Mouse (Mus musculus): ENCODE measurements around the gene Htr1f. TPM values are rescaled to one million over a fixed set of nuclear protein-coding genes. Genes with fewer than 3 reads are reported as not detected.

The Htr1f gene
- polyA plus RNA-seq, 1 experiment, result not detected

- no peak overlapping the region for H3ac ChIP-seq (ENCODE audit: control insufficient read depth, insufficient read length, low read depth)
- H3K79me3 ChIP-seq (ENCODE audit: low read depth), result no peaks in the 10 kb centered on the region
- H3K27me3 ChIP-seq (ENCODE audit: control insufficient read depth, insufficient read depth, insufficient read length), result no peaks in the 10 kb centered on the region
- no peak overlapping the region for H3K4me3 ChIP-seq (ENCODE audit: insufficient read depth, poor library complexity, severe bottlenecking)
- no peaks in the 10 kb centered on the region for H3K36me3 ChIP-seq (ENCODE audit: control insufficient read depth, insufficient read depth)
- no peaks in the 10 kb centered on the region for H3K79me2 ChIP-seq (ENCODE audit: control insufficient read depth, insufficient read depth)
- TF ChIP-seq USF1 (IDR thresholded peaks at IDR 0.05; ENCODE audit: low read depth), result no peak
- TF ChIP-seq CTCF (IDR thresholded peaks at IDR 0.05; ENCODE audit: control insufficient read depth, insufficient read depth, insufficient read length), result no peak
- no peak for TF ChIP-seq FOSL1 (IDR thresholded peaks at IDR 0.05; ENCODE audit: insufficient read depth, low read length, poor library complexity, severe bottlenecking)
- no peak for TF ChIP-seq MAX (IDR thresholded peaks at IDR 0.05)
- no peak for TF ChIP-seq CEBPB (IDR thresholded peaks at IDR 0.05; ENCODE audit: low read depth)
- TF ChIP-seq MYOD1 (IDR thresholded peaks at IDR 0.05; ENCODE audit: control insufficient read depth, insufficient read length, low read depth), result no peak
- no peak for TF ChIP-seq MYOG (IDR thresholded peaks at IDR 0.05; ENCODE audit: control insufficient read depth, extremely low read depth, insufficient read length)
Measured at GRCm38 (mm10) chr16:64907112-64907511, 198.5 kb downstream of the Htr1f start.

GRCm38 (mm10) chr16:64903328-64903727, 202.3 kb downstream of the Htr1f start:
- Histone ChIP-seq H3K27me3 (ENCODE audit: control insufficient read depth, insufficient read depth, insufficient read length) (no peaks in the 10 kb centered on the region), H3K79me3 (ENCODE audit: low read depth) (no peaks in the 10 kb centered on the region), H3K79me2 (ENCODE audit: control insufficient read depth, insufficient read depth) (no peaks in the 10 kb centered on the region), H3K4me3 (ENCODE audit: insufficient read depth, poor library complexity, severe bottlenecking) (no peak overlapping the region), H3K36me3 (ENCODE audit: control insufficient read depth, insufficient read depth) (no peaks in the 10 kb centered on the region), H3ac (ENCODE audit: control insufficient read depth, insufficient read length, low read depth) (no peak overlapping the region)
- TF ChIP-seq FOSL1 (IDR thresholded peaks at IDR 0.05; ENCODE audit: insufficient read depth, low read length, poor library complexity, severe bottlenecking) (no peak), MYOG (IDR thresholded peaks at IDR 0.05; ENCODE audit: control insufficient read depth, extremely low read depth, insufficient read length) (no peak), MYOD1 (IDR thresholded peaks at IDR 0.05; ENCODE audit: control insufficient read depth, insufficient read length, low read depth) (no peak), CEBPB (IDR thresholded peaks at IDR 0.05; ENCODE audit: low read depth) (no peak), MAX (IDR thresholded peaks at IDR 0.05) (no peak), CTCF (IDR thresholded peaks at IDR 0.05; ENCODE audit: control insufficient read depth, insufficient read depth, insufficient read length) (no peak), USF1 (IDR thresholded peaks at IDR 0.05; ENCODE audit: low read depth) (no peak)

- Histone ChIP-seq H3K79me2 (ENCODE audit: control insufficient read depth, insufficient read depth) (no peaks in the 10 kb centered on the region), H3K4me3 (ENCODE audit: insufficient read depth, poor library complexity, severe bottlenecking) (no peak overlapping the region), H3ac (ENCODE audit: control insufficient read depth, insufficient read length, low read depth) (no peak overlapping the region), H3K36me3 (ENCODE audit: control insufficient read depth, insufficient read depth) (no peaks in the 10 kb centered on the region), H3K27me3 (ENCODE audit: control insufficient read depth, insufficient read depth, insufficient read length) (no peaks in the 10 kb centered on the region), H3K79me3 (ENCODE audit: low read depth) (no peaks in the 10 kb centered on the region)
- TF ChIP-seq MYOD1 (IDR thresholded peaks at IDR 0.05; ENCODE audit: control insufficient read depth, insufficient read length, low read depth) (no peak), USF1 (IDR thresholded peaks at IDR 0.05; ENCODE audit: low read depth) (no peak), CTCF (IDR thresholded peaks at IDR 0.05; ENCODE audit: control insufficient read depth, insufficient read depth, insufficient read length) (no peak), MAX (IDR thresholded peaks at IDR 0.05) (no peak)
Measured at GRCm38 (mm10) chr16:64899084-64899483, 206.6 kb downstream of the Htr1f start.

GRCm38 (mm10) chr16:64889496-64889895, 216.2 kb downstream of the Htr1f start:
- H3ac ChIP-seq (ENCODE audit: control insufficient read depth, insufficient read length, low read depth), result no peak overlapping the region
- H3K4me3 ChIP-seq (ENCODE audit: insufficient read depth, poor library complexity, severe bottlenecking), result no peak overlapping the region
- no peaks in the 10 kb centered on the region for H3K79me3 ChIP-seq (ENCODE audit: low read depth)
- no peaks in the 10 kb centered on the region for H3K79me2 ChIP-seq (ENCODE audit: control insufficient read depth, insufficient read depth)
- no peaks in the 10 kb centered on the region for H3K36me3 ChIP-seq (ENCODE audit: control insufficient read depth, insufficient read depth)
- TF ChIP-seq CTCF (IDR thresholded peaks at IDR 0.05; ENCODE audit: control insufficient read depth, insufficient read depth, insufficient read length), result no peak
- TF ChIP-seq MAX (IDR thresholded peaks at IDR 0.05), result no peak
- TF ChIP-seq USF1 (IDR thresholded peaks at IDR 0.05; ENCODE audit: low read depth), result no peak
- no peak for TF ChIP-seq FOSL1 (IDR thresholded peaks at IDR 0.05; ENCODE audit: insufficient read depth, low read length, poor library complexity, severe bottlenecking)
- no peak for TF ChIP-seq MYOD1 (IDR thresholded peaks at IDR 0.05; ENCODE audit: control insufficient read depth, insufficient read length, low read depth)
- TF ChIP-seq MYOG (IDR thresholded peaks at IDR 0.05; ENCODE audit: control insufficient read depth, extremely low read depth, insufficient read length), result no peak
- no peak for TF ChIP-seq CEBPB (IDR thresholded peaks at IDR 0.05; ENCODE audit: low read depth)
- H3K27me3 ChIP-seq (ENCODE audit: control insufficient read depth, insufficient read depth, insufficient read length), result no peaks in the 10 kb centered on the region

GRCm38 (mm10) chr16:64885547-64885946, 220.1 kb downstream of the Htr1f start:
- H3ac ChIP-seq (ENCODE audit: control insufficient read depth, insufficient read length, low read depth), result no peak overlapping the region
- H3K27me3 ChIP-seq (ENCODE audit: control insufficient read depth, insufficient read depth, insufficient read length), result no peaks in the 10 kb centered on the region
- no peaks in the 10 kb centered on the region for H3K79me2 ChIP-seq (ENCODE audit: control insufficient read depth, insufficient read depth)
- H3K36me3 ChIP-seq (ENCODE audit: control insufficient read depth, insufficient read depth), result no peaks in the 10 kb centered on the region
- H3K79me3 ChIP-seq (ENCODE audit: low read depth), result no peaks in the 10 kb centered on the region
- H3K4me3 ChIP-seq (ENCODE audit: insufficient read depth, poor library complexity, severe bottlenecking), result no peak overlapping the region
- no peak for TF ChIP-seq MAX (IDR thresholded peaks at IDR 0.05)
- TF ChIP-seq FOSL1 (IDR thresholded peaks at IDR 0.05; ENCODE audit: insufficient read depth, low read length, poor library complexity, severe bottlenecking), result no peak
- TF ChIP-seq MYOG (IDR thresholded peaks at IDR 0.05; ENCODE audit: control insufficient read depth, extremely low read depth, insufficient read length), result no peak
- TF ChIP-seq MYOD1 (IDR thresholded peaks at IDR 0.05; ENCODE audit: control insufficient read depth, insufficient read length, low read depth), result no peak
- TF ChIP-seq USF1 (IDR thresholded peaks at IDR 0.05; ENCODE audit: low read depth), result no peak
- no peak for TF ChIP-seq CTCF (IDR thresholded peaks at IDR 0.05; ENCODE audit: control insufficient read depth, insufficient read depth, insufficient read length)
- TF ChIP-seq CEBPB (IDR thresholded peaks at IDR 0.05; ENCODE audit: low read depth), result no peak

DNA sequence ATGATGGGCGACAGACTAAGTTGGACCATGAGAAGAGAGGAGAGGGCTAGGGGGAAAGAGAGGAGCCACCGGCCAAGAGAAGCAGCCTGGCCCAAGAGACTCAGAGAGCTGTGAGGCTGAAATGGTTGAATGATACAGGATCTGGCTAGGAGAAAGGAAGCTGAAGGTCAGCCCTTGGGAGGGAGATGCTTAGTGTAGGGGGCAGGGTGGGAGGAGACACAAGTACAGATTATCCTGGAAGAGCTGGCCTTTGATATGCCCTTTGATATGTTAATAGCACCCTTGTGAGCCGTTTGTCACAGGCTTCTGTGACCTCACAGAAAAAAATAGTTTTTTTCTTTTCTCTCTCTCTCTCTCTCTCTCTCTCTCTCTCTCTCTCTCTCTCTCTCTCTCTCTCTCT, 220.5 kb downstream of the Htr1f start:
- no peak for TF ChIP-seq MYOG (IDR thresholded peaks at IDR 0.05; ENCODE audit: control insufficient read depth, extremely low read depth, insufficient read length)
- no peak for TF ChIP-seq MYOD1 (IDR thresholded peaks at IDR 0.05; ENCODE audit: control insufficient read depth, insufficient read length, low read depth)
- TF ChIP-seq USF1 (IDR thresholded peaks at IDR 0.05; ENCODE audit: low read depth), result no peak
- no peak for TF ChIP-seq MAX (IDR thresholded peaks at IDR 0.05)
- TF ChIP-seq CEBPB (IDR thresholded peaks at IDR 0.05; ENCODE audit: low read depth), result no peak
- no peak for TF ChIP-seq FOSL1 (IDR thresholded peaks at IDR 0.05; ENCODE audit: insufficient read depth, low read length, poor library complexity, severe bottlenecking)
- Histone ChIP-seq H3K79me2 (ENCODE audit: control insufficient read depth, insufficient read depth) (no peaks in the 10 kb centered on the region), H3K36me3 (ENCODE audit: control insufficient read depth, insufficient read depth) (no peaks in the 10 kb centered on the region), H3K27me3 (ENCODE audit: control insufficient read depth, insufficient read depth, insufficient read length) (no peaks in the 10 kb centered on the region), H3K79me3 (ENCODE audit: low read depth) (no peaks in the 10 kb centered on the region), H3K4me3 (ENCODE audit: insufficient read depth, poor library complexity, severe bottlenecking) (no peak overlapping the region), H3ac (ENCODE audit: control insufficient read depth, insufficient read length, low read depth) (no peak overlapping the region)

All from C2C12 (cell line).